Mouse (Mus musculus) stomach, postnatal 0 days (tissue): Measurements from ENCODE around the gene Kcnk5. TPM values are rescaled to one million over a fixed set of nuclear protein-coding genes. Genes with fewer than 3 reads are reported as not detected.

Experiments used
- ATAC-seq: fragments of 200-750 bp; cut with Nextera tagmentation; 2 replicates; pipeline ENCODE4 v1.8.0; 2017; ENCODE audit not compliant: low FRiP score, low TSS enrichment
- DNase-seq: peaks from one replicate; pipeline ENCODE4 v3.0.0-alpha.2; 2016; ENCODE audit warnings: low spot score
- H3K27ac ChIP-seq: fragments of 300-500 bp; sonication (generic); replicated peaks from 2 replicates; pipeline ENCODE4 v1.5.1; 2014; ENCODE audit warnings: mild to moderate bottlenecking, control low read depth
- H3K27me3 ChIP-seq: fragments of 300-500 bp; sonication (generic); 2 replicates; pipeline ENCODE4 v1.6.1; 2014; ENCODE audit warnings: low read length; ENCODE audit not compliant: control insufficient read depth, insufficient read depth
- H3K36me3 ChIP-seq: fragments of 300-500 bp; sonication (generic); 2 replicates; pipeline ENCODE4 v1.6.1; 2014; ENCODE audit warnings: low read length, mixed read lengths; ENCODE audit not compliant: control insufficient read depth, insufficient read depth
- H3K4me1 ChIP-seq: fragments of 300-500 bp; sonication (generic); replicated peaks from 2 replicates; pipeline ENCODE4 v1.6.1; 2014; ENCODE audit warnings: antibody characterized with exemption; ENCODE audit not compliant: control insufficient read depth, insufficient read depth
- H3K4me2 ChIP-seq: fragments of 300-500 bp; sonication (generic); replicated peaks from 2 replicates; pipeline ENCODE4 v1.6.1; 2014; ENCODE audit warnings: low read depth, mild to moderate bottlenecking, control low read depth, moderate library complexity
- H3K4me3 ChIP-seq: fragments of 300-500 bp; sonication (generic); 2 replicates; pipeline ENCODE4 v1.5.1; 2014; ENCODE audit warnings: low read depth, low read length, control low read depth
- H3K9ac ChIP-seq: fragments of 300-500 bp; sonication (generic); 2 replicates; pipeline ENCODE4 v1.6.1; 2014; ENCODE audit warnings: mild to moderate bottlenecking, low read length, control low read depth, mixed read lengths
- H3K9me3 ChIP-seq: fragments of 300-500 bp; sonication (generic); 2 replicates; pipeline ENCODE4 v1.6.1; 2016; ENCODE audit warnings: low read length; ENCODE audit not compliant: control insufficient read depth
- CTCF ChIP-seq: IDR thresholded peaks from 2 replicates; pipeline ENCODE4 v1.5.1; 2016; ENCODE audit warnings: antibody characterized with exemption, low read depth, mild to moderate bottlenecking, moderate library complexity
- EP300 ChIP-seq: optimal IDR thresholded peaks from 2 replicates; pipeline ENCODE3; 2016; ENCODE audit warnings: antibody characterized with exemption
- WGBS: fragments of 180-500 bp; shearing (Covaris S2); extraction: QIAGEN DNeasy Blood & Tissue Kit; methylation state at CpG from one replicate; pipeline ENCODE4 v1.1.7; 2014; 5-methylcytosine and 5-hydroxymethylcytosine counted together
- polyA plus RNA-seq: library from polyadenylated mRNA; unstranded; fragments of >200 nt; fragmentation: Nextera tagmentation; extraction: Ambion mirVana; gene quantifications from 2 replicates; pipeline ENCODE4 v1.2.1, GENCODE M21; 2015

Kcnk5 gene
- polyA plus RNA-seq, 1 experiment from 2014 or later: 8.3 TPM

- Histone ChIP-seq H3K27me3 (no peaks in the 10 kb centered on the region), H3K4me1 (peaks cover 2% of the 10 kb centered on the region; the same call in 1 of the 2 replicates), H3K9ac (no peak overlapping the region), H3K4me3 (no peak overlapping the region), H3K9me3 (no peaks in the 10 kb centered on the region), H3K36me3 (no peaks in the 10 kb centered on the region), H3K27ac (no peak overlapping the region), H3K4me2 (no peak overlapping the region)
- TF ChIP-seq EP300 (no peak), CTCF (no peak)
- WGBS: 32% methylated on average over 6 of the region's 6 CpGs
- peak; percentile 40 for ATAC-seq
- no peak for DNase-seq
Measured at GRCm38 (mm10) chr14:20162686-20163085, 18.9 kb downstream of the Kcnk5 start.

- 46% methylated on average over 8 of the region's 8 CpGs for WGBS
- no peaks in the 10 kb centered on the region for H3K27me3 ChIP-seq
- H3K27ac ChIP-seq: no peak overlapping the region
- no peak overlapping the region for H3K4me3 ChIP-seq
- no peak overlapping the region for H3K9ac ChIP-seq
- H3K4me2 ChIP-seq: no peak overlapping the region
- no peak for TF ChIP-seq EP300
- no peak for TF ChIP-seq CTCF
- no peaks in the 10 kb centered on the region for H3K36me3 ChIP-seq
- no peak for ATAC-seq
- H3K9me3 ChIP-seq: no peaks in the 10 kb centered on the region
- no peak for DNase-seq
- 0 out of 2 replicates have a peak, but pooled peaks cover 2% of the 10 kb centered on the region for H3K4me1 ChIP-seq
Measured at GRCm38 (mm10) chr14:20158727-20159681, 22.6 kb downstream of the Kcnk5 start.

- H3K36me3 ChIP-seq: no peaks in the 10 kb centered on the region
- no peak overlapping the region for H3K27ac ChIP-seq
- ATAC-seq (no peak), DNase-seq (no peak)
- 73% methylated on average over 10 of the region's 10 CpGs for WGBS
- no peaks in the 10 kb centered on the region for H3K9me3 ChIP-seq
- H3K9ac ChIP-seq: no peak overlapping the region
- no peaks in the 10 kb centered on the region for H3K27me3 ChIP-seq
- H3K4me1 ChIP-seq: 0 out of 2 replicates have a peak, but pooled peaks cover 2% of the 10 kb centered on the region
- TF ChIP-seq EP300 (no peak), CTCF (no peak)
- no peak overlapping the region for H3K4me3 ChIP-seq
- no peak overlapping the region for H3K4me2 ChIP-seq
Measured at GRCm38 (mm10) chr14:20157595-20157994, 24.0 kb downstream of the Kcnk5 start.

GRCm38 (mm10) chr14:20155718-20156117 is 25.9 kb downstream of the Kcnk5 start:
- Histone ChIP-seq H3K9ac (no peak overlapping the region), H3K4me3 (no peak overlapping the region), H3K4me2 (no peak overlapping the region), H3K36me3 (no peaks in the 10 kb centered on the region), H3K9me3 (no peaks in the 10 kb centered on the region), H3K27me3 (no peaks in the 10 kb centered on the region), H3K4me1 (no peaks in the 10 kb centered on the region), H3K27ac (no peak overlapping the region)
- no peak for TF ChIP-seq EP300
- TF ChIP-seq CTCF: no peak
- ATAC-seq: no peak
- WGBS: 57% methylated on average over 10 of the region's 10 CpGs
- no peak for DNase-seq

GRCm38 (mm10) chr14:20154937-20155336 is 26.7 kb downstream of the Kcnk5 start:
- no peaks in the 10 kb centered on the region for H3K36me3 ChIP-seq
- TF ChIP-seq CTCF: no peak
- TF ChIP-seq EP300: no peak
- H3K4me2 ChIP-seq: no peak overlapping the region
- no peaks in the 10 kb centered on the region for H3K4me1 ChIP-seq
- 61% methylated on average over 4 of the region's 4 CpGs for WGBS
- no peak for DNase-seq
- H3K27me3 ChIP-seq: no peaks in the 10 kb centered on the region
- H3K9me3 ChIP-seq: no peaks in the 10 kb centered on the region
- H3K4me3 ChIP-seq: no peak overlapping the region
- ATAC-seq: peak; percentile 75
- H3K27ac ChIP-seq: no peak overlapping the region
- no peak overlapping the region for H3K9ac ChIP-seq

GRCm38 (mm10) chr14:20154245-20154644 is 27.4 kb downstream of the Kcnk5 start:
- TF ChIP-seq EP300 (no peak), CTCF (no peak)
- 43% methylated on average over 7 of the region's 7 CpGs for WGBS
- no peak for ATAC-seq
- no peaks in the 10 kb centered on the region for H3K4me1 ChIP-seq
- H3K9ac ChIP-seq: no peak overlapping the region
- H3K27me3 ChIP-seq: no peaks in the 10 kb centered on the region
- no peak overlapping the region for H3K4me2 ChIP-seq
- no peak for DNase-seq
- no peak overlapping the region for H3K27ac ChIP-seq
- no peak overlapping the region for H3K4me3 ChIP-seq
- no peaks in the 10 kb centered on the region for H3K9me3 ChIP-seq
- no peaks in the 10 kb centered on the region for H3K36me3 ChIP-seq
